Mouse (Mus musculus): ENCODE results near the gene Insr.

DNA sequence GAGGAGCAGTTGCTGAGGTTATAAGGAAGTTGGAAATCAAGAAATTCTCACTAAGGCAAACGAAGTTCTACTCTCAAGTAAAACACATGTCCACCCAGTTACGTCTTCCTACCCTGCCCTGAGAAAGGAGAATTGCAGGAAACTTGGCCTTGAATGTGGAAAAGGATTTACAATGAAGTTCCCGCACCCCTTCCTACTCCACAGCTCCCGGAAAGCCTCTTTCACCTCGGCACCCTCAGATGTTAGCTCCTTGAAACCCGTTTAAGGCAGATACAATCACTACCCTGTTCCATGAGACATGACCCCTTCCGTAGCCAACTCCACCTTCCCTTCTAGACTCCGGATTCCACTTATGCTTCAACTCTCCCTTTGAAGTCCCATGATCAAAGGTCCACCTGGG is 54.2 kb downstream of the Insr start:
- TF ChIP-seq GATA1 (IDR thresholded peaks at IDR 0.05; ENCODE audit: borderline replicate concordance, low read length) (no peak), FLI1 (IDR thresholded peaks at IDR 0.05; ENCODE audit: low read length) (no peak)

All from megakaryocyte, embryonic 14.5 days (primary cell).